Mouse (Mus musculus) spleen, postnatal 4 days (tissue): Measurements from ENCODE around the gene Vmn1r20.
"Not testable (repeated sequence)": the region's sequence is repeated elsewhere in the genome, so short reads cannot be mapped to it uniquely, and the experiment has no call there.

Experiments
- DNase-seq, 2 experiments: peaks; one replicate each; pipeline ENCODE4 v3.0.0; 2022; ENCODE audit warnings: low spot score in 2 of 2

Vmn1r20 gene

GRCm38 (mm10) chr6:57428630-57429029 lies at the start of gene Vmn1r20:
Gene Vmn1r20 (plus strand): TSS chr6:57428930.
- no peak for DNase-seq

- no peak for DNase-seq
Observed at GRCm38 (mm10) chr6:57395683-57396082, 33.0 kb upstream of the Vmn1r20 start, which contains the start of gene Vmn1r18. Gene Vmn1r18 (minus strand): TSS chr6:57395783.

- DNase-seq, result not testable (repeated sequence)
Observed at GRCm38 (mm10) chr6:57403480-57403879, 25.2 kb upstream of the Vmn1r20 start, which contains the start of gene Vmn1r19. Gene Vmn1r19 (plus strand): TSS chr6:57403780.

GRCm38 (mm10) chr6:57431196-57431595 lies 2.5 kb downstream of the Vmn1r20 start:
- no peak for DNase-seq

GRCm38 (mm10) chr6:57468161-57468560 lies 39.4 kb downstream of the Vmn1r20 start:
- not testable (repeated sequence) for DNase-seq
